21 mouse cellular contexts compared by ENCODE assay signal in genomic region chr13:55403266-55403665, GRCm38 (mm10). TPM values are rescaled to one million over a fixed set of nuclear protein-coding genes. Genes with fewer than 3 reads are reported as not detected.
DNase-seq lines count a peak whose midpoint lies in the region; ATAC-seq lines count a peak whose summit lies in the region.
"Had no signal": no experiment of that assay in that cellular context is flagged by ENCODE, and none has a peak within 500 bp of the region (broad histone marks: within the 10 kb centered on the region; RNA-seq: fewer than 3 reads in every experiment).

No protein-coding gene starts in this region.

- peaks cover 14% of the 10 kb centered on the region for H3K4me1 ChIP-seq in midbrain, embryonic 12.5 days
- H3K4me1 ChIP-seq in midbrain, embryonic 15.5 days, result peaks cover 12% of the 10 kb centered on the region
- H3K4me1 ChIP-seq in hindbrain, embryonic 12.5 days, result peaks cover 13% of the 10 kb centered on the region
- peaks cover 10% of the 10 kb centered on the region; the same call in 1 of the 2 replicates for H3K4me1 ChIP-seq in neural tube, embryonic 14.5 days (ENCODE audit: control insufficient read depth, insufficient read depth, low read length)
- H3K4me1 ChIP-seq: heart, embryonic 12.5 days; liver, embryonic 13.5 days had no signal

- 0 out of 2 replicates have a peak overlapping the region, but pooled peaks have one; percentile 7 for H3K27ac ChIP-seq in midbrain, embryonic 12.5 days (replicated peaks)
- H3K27ac ChIP-seq in midbrain, embryonic 15.5 days, result no peak overlapping the region
- H3K27ac ChIP-seq in hindbrain, embryonic 12.5 days, result peak overlapping the region; percentile 81
- H3K27ac ChIP-seq in neural tube, embryonic 14.5 days (ENCODE audit: low read depth, low read length), result peak overlapping the region; percentile 71
- H3K27ac ChIP-seq: forebrain, embryonic 12.5 days; limb, embryonic 13.5 days; liver, embryonic 13.5 days had no signal

- H3K9ac ChIP-seq in midbrain, embryonic 12.5 days (replicated peaks), result no peak overlapping the region
- no peak overlapping the region for H3K9ac ChIP-seq in midbrain, embryonic 15.5 days
- no peak overlapping the region for H3K9ac ChIP-seq in hindbrain, embryonic 12.5 days
- no peak overlapping the region for H3K9ac ChIP-seq in neural tube, embryonic 14.5 days (replicated peaks; ENCODE audit: low read depth, low read length)
- H3K9ac ChIP-seq: forebrain, embryonic 12.5 days; heart, embryonic 12.5 days; limb, embryonic 13.5 days; liver, embryonic 13.5 days; lung, embryonic 14.5 days had no signal

- no peaks in the 10 kb centered on the region for H3K36me3 ChIP-seq in midbrain, embryonic 12.5 days
- H3K36me3 ChIP-seq in midbrain, embryonic 15.5 days (replicated peaks), result no peaks in the 10 kb centered on the region
- no peaks in the 10 kb centered on the region for H3K36me3 ChIP-seq in hindbrain, embryonic 12.5 days
- no peaks in the 10 kb centered on the region for H3K36me3 ChIP-seq in neural tube, embryonic 14.5 days (ENCODE audit: control insufficient read depth, insufficient read depth, low read length)
- H3K36me3 ChIP-seq: forebrain, embryonic 12.5 days; heart, embryonic 12.5 days; limb, embryonic 13.5 days; liver, embryonic 13.5 days had no signal

- no peaks in the 10 kb centered on the region for H3K9me3 ChIP-seq in midbrain, embryonic 12.5 days
- H3K9me3 ChIP-seq in midbrain, embryonic 15.5 days, result no peaks in the 10 kb centered on the region
- no peaks in the 10 kb centered on the region for H3K9me3 ChIP-seq in hindbrain, embryonic 12.5 days (replicated peaks)
- H3K9me3 ChIP-seq in neural tube, embryonic 14.5 days (ENCODE audit: control insufficient read depth, low read length), result no peaks in the 10 kb centered on the region
- H3K9me3 ChIP-seq: forebrain, embryonic 12.5 days; heart, embryonic 12.5 days; limb, embryonic 13.5 days; liver, embryonic 13.5 days had no signal

- 71% methylated on average over 7 of the region's 7 CpGs for WGBS in midbrain, embryonic 12.5 days
- WGBS in midbrain, embryonic 15.5 days, result 56% methylated on average over 7 of the region's 7 CpGs
- 52% methylated on average over 7 of the region's 7 CpGs for WGBS in hindbrain, embryonic 12.5 days
- 47% methylated on average over 7 of the region's 7 CpGs for WGBS in neural tube, embryonic 14.5 days

- H3K4me2 ChIP-seq in midbrain, embryonic 12.5 days (replicated peaks), result no peak overlapping the region
- no peak overlapping the region for H3K4me2 ChIP-seq in midbrain, embryonic 15.5 days
- no peak overlapping the region for H3K4me2 ChIP-seq in hindbrain, embryonic 12.5 days (replicated peaks)
- no peak overlapping the region for H3K4me2 ChIP-seq in neural tube, embryonic 14.5 days (ENCODE audit: low read depth, low read length)
- H3K4me2 ChIP-seq: forebrain, embryonic 12.5 days; heart, embryonic 12.5 days; limb, embryonic 13.5 days; liver, embryonic 13.5 days; lung, embryonic 14.5 days had no signal

- H3K27me3 ChIP-seq in midbrain, embryonic 12.5 days, result peaks cover 27% of the 10 kb centered on the region
- H3K27me3 ChIP-seq in midbrain, embryonic 15.5 days (replicated peaks), result no peaks in the 10 kb centered on the region
- H3K27me3 ChIP-seq in hindbrain, embryonic 12.5 days, result peaks cover 19% of the 10 kb centered on the region
- H3K27me3 ChIP-seq in neural tube, embryonic 14.5 days (ENCODE audit: control insufficient read depth, insufficient read depth, low read length), result no peaks in the 10 kb centered on the region

- peak; percentile 54 for DNase-seq in fat pad, adult 2 months (ENCODE audit: extremely low read depth, low read depth, low spot score)
- no peak for DNase-seq in adipocyte (ENCODE audit: low spot score)
- no peak for DNase-seq in lung, postnatal 25 days (ENCODE audit: low spot score)
- DNase-seq: adrenal gland, adult 8-10 months; cerebellum, postnatal 10 days; gastrocnemius, postnatal 10 days; heart, adult 11 months; heart, postnatal 14 days; kidney, adult 8-10 months; kidney, postnatal 4 days; liver, embryonic 13.5 days; lung, embryonic 14.5 days; right cerebral cortex, postnatal 4 days had no signal

- no peak for ATAC-seq in midbrain, embryonic 12.5 days (ENCODE audit: low FRiP score, low read depth)
- ATAC-seq in midbrain, embryonic 15.5 days (replicated peaks), result no peak
- ATAC-seq in hindbrain, embryonic 12.5 days (ENCODE audit: low FRiP score), result peak; percentile 55
- ATAC-seq in neural tube, embryonic 14.5 days (ENCODE audit: low read depth), result peak; percentile 42; the same call in 1 of the 2 replicates
- ATAC-seq: inflammation-experienced regulatory T-cells, adult 6 months had no signal

- no peak overlapping the region for H3K4me3 ChIP-seq in midbrain, embryonic 12.5 days
- H3K4me3 ChIP-seq in midbrain, embryonic 15.5 days, result no peak overlapping the region
- H3K4me3 ChIP-seq in hindbrain, embryonic 12.5 days, result no peak overlapping the region
- no peak overlapping the region for H3K4me3 ChIP-seq in neural tube, embryonic 14.5 days (ENCODE audit: low read depth, low read length)
- H3K4me3 ChIP-seq: forebrain, embryonic 12.5 days; heart, embryonic 12.5 days; limb, embryonic 13.5 days; liver, embryonic 13.5 days had no signal

RNA-seq across cellular contexts. Expression of gene Slc34a1, which starts 5.3 kb away (rescaled TPM):
- 0.06 TPM in 1 of 2 replicates, not detected in the other for polyA plus RNA-seq in midbrain, embryonic 12.5 days (2016; fragmentation: Nextera tagmentation; extraction: Ambion mirVana)
- 0.05 TPM in 1 of 2 replicates, not detected in the other for polyA plus RNA-seq in midbrain, embryonic 15.5 days (2015; fragmentation: Nextera tagmentation; extraction: Ambion mirVana)
- 0.10 TPM in 1 of 2 replicates, not detected in the other for polyA plus RNA-seq in hindbrain, embryonic 12.5 days (2016; fragmentation: Nextera tagmentation; extraction: Ambion mirVana)
- polyA plus RNA-seq in neural tube, embryonic 14.5 days (2014; fragmentation: Nextera tagmentation; extraction: Ambion mirVana), result 0.19 and 0.32 TPM in 2 replicates
- polyA plus RNA-seq: forebrain, embryonic 12.5 days; heart, embryonic 12.5 days; liver, embryonic 13.5 days; lung, embryonic 14.5 days had no signal

RNA-seq across cellular contexts. Expression of gene Pfn3, which starts 11.8 kb away (rescaled TPM):
- polyA plus RNA-seq in midbrain, embryonic 12.5 days (2016; fragmentation: Nextera tagmentation; extraction: Ambion mirVana), result not detected in 2 replicates
- polyA plus RNA-seq in midbrain, embryonic 15.5 days (2015; fragmentation: Nextera tagmentation; extraction: Ambion mirVana), result 0.43 and 0.45 TPM in 2 replicates
- polyA plus RNA-seq in hindbrain, embryonic 12.5 days (2016; fragmentation: Nextera tagmentation; extraction: Ambion mirVana), result not detected in 2 replicates
- 0.55 and 1.2 TPM in 2 replicates for polyA plus RNA-seq in neural tube, embryonic 14.5 days (2014; fragmentation: Nextera tagmentation; extraction: Ambion mirVana)
- polyA plus RNA-seq: forebrain, embryonic 12.5 days; heart, embryonic 12.5 days; inflammation-experienced regulatory T-cells, adult 6 months; liver, embryonic 13.5 days; lung, embryonic 14.5 days had no signal

RNA-seq across cellular contexts. Expression of gene F12, which starts 23.3 kb away (rescaled TPM):
- polyA plus RNA-seq in midbrain, embryonic 12.5 days (2016; fragmentation: Nextera tagmentation; extraction: Ambion mirVana), result not detected in 2 replicates
- polyA plus RNA-seq in midbrain, embryonic 15.5 days (2015; fragmentation: Nextera tagmentation; extraction: Ambion mirVana), result 0.09 and 0.14 TPM in 2 replicates
- 0.16 TPM in 1 of 2 replicates, not detected in the other for polyA plus RNA-seq in hindbrain, embryonic 12.5 days (2016; fragmentation: Nextera tagmentation; extraction: Ambion mirVana)
- polyA plus RNA-seq in neural tube, embryonic 14.5 days (2014; fragmentation: Nextera tagmentation; extraction: Ambion mirVana), result 0.18 TPM in 1 of 2 replicates, not detected in the other
- polyA plus RNA-seq: forebrain, embryonic 12.5 days; lung, embryonic 14.5 days had no signal

RNA-seq across cellular contexts. Expression of gene Rgs14, which starts 33.7 kb away (rescaled TPM):
- 0.47 and 0.59 TPM in 2 replicates for polyA plus RNA-seq in midbrain, embryonic 12.5 days (2016; fragmentation: Nextera tagmentation; extraction: Ambion mirVana)
- 0.34 and 0.52 TPM in 2 replicates for polyA plus RNA-seq in midbrain, embryonic 15.5 days (2015; fragmentation: Nextera tagmentation; extraction: Ambion mirVana)
- polyA plus RNA-seq in hindbrain, embryonic 12.5 days (2016; fragmentation: Nextera tagmentation; extraction: Ambion mirVana), result 0.35 and 0.78 TPM in 2 replicates
- polyA plus RNA-seq in neural tube, embryonic 14.5 days (2014; fragmentation: Nextera tagmentation; extraction: Ambion mirVana), result 0.11 and 0.32 TPM in 2 replicates

RNA-seq across cellular contexts. Expression of gene Lman2, which starts 40.7 kb away (rescaled TPM):
- 91.8 and 94.7 TPM in 2 replicates for polyA plus RNA-seq in midbrain, embryonic 12.5 days (2016; fragmentation: Nextera tagmentation; extraction: Ambion mirVana)
- 57.1 and 57.5 TPM in 2 replicates for polyA plus RNA-seq in midbrain, embryonic 15.5 days (2015; fragmentation: Nextera tagmentation; extraction: Ambion mirVana)
- polyA plus RNA-seq in hindbrain, embryonic 12.5 days (2016; fragmentation: Nextera tagmentation; extraction: Ambion mirVana), result 88.1 and 92.8 TPM in 2 replicates
- 36.5 and 49.9 TPM in 2 replicates for polyA plus RNA-seq in neural tube, embryonic 14.5 days (2014; fragmentation: Nextera tagmentation; extraction: Ambion mirVana)

Comparison
In these comparisons a context has a peak if more than half of its experiments do, and no peak if none do; other contexts are left out.
1. ATAC-seq: peak in hindbrain, embryonic 12.5 days (single experiment) and neural tube, embryonic 14.5 days (single experiment); none in midbrain, embryonic 12.5 days (single experiment) and midbrain, embryonic 15.5 days (single experiment).